Mouse (Mus musculus) mouse trophoblast stem cell (cell line): ENCODE data around the gene Thrb.

Source experiments
- in situ Hi-C, 2 experiments: fragments of 300-500 bp; cut with MseI, MboI; formaldehyde crosslinking; loops; 2 replicates in 1 of 2; 3 replicates in 1 of 2; pipeline ENCODE4 v1.15.1; 2025

Thrb gene

DNA sequence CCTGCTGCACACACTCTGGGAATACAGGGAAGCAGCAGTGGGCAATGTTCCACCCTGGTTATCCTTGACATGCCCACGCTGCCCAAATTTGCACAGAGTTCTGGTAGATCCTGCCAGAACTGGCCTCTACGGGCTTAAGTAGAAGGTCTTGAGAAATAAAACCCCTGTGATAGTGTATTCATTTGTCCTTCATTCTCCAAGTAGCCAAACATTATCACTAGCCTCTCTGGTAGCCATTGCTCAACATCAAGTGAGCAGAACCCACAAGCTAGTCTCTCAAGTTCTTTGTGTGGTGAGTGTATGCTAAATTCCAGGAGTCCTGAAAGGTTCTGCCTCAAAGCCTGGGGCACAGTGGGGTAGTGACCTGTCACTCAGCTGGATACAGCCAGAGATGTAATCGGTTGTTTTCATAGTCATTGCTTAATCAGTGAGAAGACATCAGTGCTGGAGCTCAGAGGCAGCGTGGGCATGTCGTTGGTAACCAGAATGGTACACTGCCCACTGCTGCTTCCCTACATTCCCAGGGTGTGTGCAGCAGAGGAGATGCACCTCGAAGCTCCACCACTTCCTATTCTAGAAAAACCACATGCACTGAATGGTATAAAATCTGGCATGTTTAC, 203.8 kb downstream of the Thrb start:
- in situ Hi-C loops, result no loop called here

DNA sequence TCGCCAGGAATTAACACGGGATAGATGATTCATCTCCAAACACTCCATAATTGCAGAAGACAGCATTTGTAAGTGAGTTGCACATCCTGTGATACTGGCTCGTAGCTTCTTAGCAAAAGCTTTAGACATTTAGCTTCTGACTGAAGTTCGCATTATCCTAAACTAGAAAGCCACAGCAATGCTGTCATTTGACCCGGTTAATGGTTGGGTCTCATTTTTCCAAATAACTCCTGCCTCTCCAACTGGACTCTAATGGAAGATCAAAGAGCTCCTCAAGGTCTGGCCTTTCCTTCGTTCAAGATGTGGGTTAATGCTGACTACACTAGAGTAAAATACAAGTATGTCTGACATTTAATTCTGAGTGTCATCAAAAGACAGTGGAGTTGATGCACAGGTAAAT, 208.3 kb downstream of the Thrb start:
- in situ Hi-C loops, result no loop called here

DNA sequence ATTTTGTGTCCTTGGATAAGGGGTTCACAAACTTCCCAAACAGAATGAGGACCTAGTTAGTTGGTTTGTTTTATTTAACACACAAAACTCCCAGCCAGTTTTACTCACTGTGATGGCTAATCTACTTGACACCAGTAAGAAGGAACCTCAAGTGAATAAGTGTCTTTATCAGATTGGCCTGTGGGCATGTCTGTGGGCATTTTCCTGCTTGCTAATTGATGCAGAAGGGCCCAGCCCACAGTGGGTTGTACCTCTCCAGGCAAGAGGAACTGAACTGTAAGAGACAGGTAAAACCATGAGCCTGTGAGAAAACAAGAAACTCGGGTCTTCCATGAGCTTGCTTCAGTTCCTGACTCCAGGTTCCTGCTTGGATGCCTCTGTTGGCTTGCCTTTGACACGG, 215.9 kb downstream of the Thrb start:
- in situ Hi-C loops, result no loop called here

DNA sequence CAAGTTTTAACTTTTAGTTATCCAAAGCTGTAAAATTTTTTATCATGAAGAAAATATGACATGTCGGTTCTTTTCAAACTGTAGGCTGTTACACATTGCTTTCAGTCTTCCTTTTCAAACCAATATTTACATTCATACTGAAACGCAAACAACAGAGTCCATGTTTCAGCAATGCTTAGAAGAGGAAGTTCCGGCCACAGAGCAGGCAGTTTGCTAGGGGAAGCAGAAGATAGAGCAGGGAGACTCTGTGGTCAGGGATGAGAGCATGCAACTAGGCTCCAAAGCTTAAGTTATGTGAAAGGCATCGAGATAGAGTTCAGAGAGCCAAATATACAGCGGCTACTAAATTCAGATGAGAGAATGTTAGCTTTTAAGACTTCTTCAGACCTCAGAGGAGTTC, 219.4 kb downstream of the Thrb start:
- in situ Hi-C loops, result no loop called here

- in situ Hi-C loops, result no loop called here
These were observed 224.8 kb downstream of the Thrb start for GRCm38 (mm10) chr14:17884884-17885283.

DNA sequence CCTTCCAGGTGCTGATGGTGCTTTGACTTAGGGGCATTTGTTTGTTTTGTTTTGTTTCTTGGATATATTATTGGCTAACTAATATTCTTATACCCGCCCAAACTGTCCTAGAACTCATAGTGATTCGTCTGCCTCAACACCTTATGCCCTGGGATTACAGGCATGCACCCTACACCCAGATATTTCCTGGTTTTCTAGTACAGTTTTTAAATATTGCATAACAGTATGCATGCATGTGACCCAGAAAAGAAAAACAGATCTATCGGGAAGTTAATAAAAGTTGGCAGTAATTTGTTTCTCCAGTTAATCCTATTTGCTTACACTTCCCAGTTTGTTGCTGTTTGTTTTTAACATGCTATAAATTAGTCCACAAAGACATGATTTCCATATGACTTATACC, 225.3 kb downstream of the Thrb start:
- in situ Hi-C loops, result no loop called here

DNA sequence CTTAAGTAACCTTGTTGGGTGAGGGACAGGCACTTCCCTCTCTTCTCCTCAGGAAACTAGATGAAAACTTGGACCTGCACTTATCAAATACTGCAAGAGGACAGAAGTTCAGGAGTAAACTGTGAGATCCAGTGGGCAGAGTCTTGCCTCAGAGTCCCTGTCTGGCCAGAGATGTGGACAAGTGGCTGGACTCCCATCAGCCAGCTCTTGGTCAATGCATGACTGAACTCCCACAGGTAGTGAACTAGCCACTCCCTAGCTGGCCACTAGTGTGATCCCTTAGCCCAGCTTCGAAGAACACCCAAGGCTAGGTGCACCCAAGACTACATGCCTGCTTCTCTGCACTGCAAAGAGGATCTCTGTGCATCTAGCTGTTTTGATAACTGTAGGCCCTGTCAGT, 234.7 kb downstream of the Thrb start:
- in situ Hi-C loops, result no loop called here

GRCm38 (mm10) chr14:17899733-17900413, 239.8 kb downstream of the Thrb start:
- in situ Hi-C loops, result no loop called here

GRCm38 (mm10) chr14:17900414-17900795, 240.3 kb downstream of the Thrb start:
- in situ Hi-C loops, result no loop called here

GRCm38 (mm10) chr14:17902426-17902825, 242.4 kb downstream of the Thrb start:
- in situ Hi-C loops, result no loop called here

DNA sequence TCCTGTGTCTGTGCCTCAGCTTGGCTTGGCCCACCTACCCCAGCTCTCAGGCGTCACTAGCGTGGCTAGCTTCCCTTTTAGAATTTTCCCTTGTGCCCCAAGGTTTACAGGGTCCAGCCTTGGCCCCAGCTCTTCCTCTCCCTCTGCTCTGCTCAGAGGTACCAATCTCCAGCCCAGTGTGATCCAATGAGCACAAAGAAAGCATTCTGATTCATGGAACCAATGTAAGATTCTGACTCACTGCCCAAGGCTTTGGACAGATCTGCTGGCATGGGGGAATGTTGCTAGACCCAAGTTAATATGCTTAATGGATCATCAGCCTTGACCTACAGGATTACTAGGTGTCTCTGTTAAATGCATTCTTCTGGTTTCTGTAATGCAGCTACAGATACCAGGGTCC, 243.1 kb downstream of the Thrb start:
- in situ Hi-C loops, result no loop called here

DNA sequence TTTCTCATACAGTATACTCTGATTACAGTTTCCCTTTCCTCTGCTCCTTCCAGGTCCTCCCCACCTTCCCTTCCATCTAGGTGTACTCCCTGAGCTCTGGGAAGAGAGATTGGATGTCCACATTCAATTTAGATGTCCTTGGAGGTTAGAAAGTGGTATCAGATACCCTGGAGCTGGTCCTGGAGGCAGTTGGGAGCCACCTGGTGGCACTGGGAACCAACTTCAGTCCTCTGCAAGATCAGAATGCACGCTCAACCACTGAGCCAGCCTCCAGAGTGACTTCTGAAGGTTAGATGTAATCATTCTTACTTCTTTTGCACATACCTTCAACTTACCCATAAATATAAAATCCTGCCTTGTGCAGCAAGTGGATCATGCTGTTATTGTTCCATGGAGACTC, 244.5 kb downstream of the Thrb start:
- in situ Hi-C loops, result no loop called here

GRCm38 (mm10) chr14:17905627-17906026, 245.6 kb downstream of the Thrb start:
- in situ Hi-C loops, result no loop called here

- in situ Hi-C loops, result no loop called here
These were observed 246.9 kb downstream of the Thrb start for GRCm38 (mm10) chr14:17906931-17907330.

DNA sequence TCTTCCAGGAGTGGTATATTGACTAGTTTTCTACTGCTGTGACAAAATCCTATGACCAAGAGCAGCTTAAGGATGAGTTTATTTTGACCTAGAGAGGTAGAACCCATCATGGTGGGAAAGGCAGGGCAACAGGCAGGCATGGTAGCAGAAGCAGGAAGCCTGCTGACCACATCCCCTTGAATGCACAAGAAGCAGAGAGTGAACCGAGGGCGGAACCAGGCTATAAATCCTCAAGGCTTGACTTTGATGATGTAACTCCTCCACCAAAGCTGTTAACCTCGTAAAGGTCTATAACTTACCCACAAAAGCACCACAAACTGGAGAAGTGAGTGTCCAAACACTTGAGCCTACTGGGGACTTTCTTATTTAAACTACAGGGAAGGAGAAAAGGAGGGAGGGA, 251.1 kb downstream of the Thrb start:
- in situ Hi-C loops, result no loop called here

DNA sequence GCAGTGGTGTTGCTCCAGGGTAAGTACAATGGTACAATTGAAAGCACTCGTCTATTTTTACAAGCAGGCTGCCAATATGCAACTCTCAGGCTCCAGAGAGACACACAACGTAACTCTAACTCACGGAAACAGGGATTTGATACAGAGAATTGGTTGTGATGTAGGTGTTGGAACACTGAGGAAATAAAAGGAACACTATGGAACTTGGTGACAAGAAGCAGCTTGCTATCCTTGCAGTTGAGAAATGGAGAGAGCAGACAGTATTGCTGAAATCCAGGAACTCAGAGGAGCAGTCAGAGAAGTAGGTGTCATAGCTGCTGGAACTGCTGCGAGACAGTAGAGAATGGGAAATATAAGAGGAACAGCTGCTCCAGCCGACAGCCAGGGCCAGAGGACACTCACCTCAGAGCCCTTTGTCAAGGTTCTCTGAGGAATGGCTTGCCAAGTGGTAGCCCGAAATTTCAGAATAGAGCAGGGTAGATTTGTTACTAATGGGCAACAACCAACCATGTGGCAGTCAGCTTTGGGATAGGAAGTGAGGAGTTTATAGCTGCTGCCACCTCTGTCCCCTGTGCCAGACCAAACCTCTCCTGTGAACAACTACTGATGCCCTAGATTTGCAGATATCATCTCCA, 252.6 kb downstream of the Thrb start:
- in situ Hi-C loops, result no loop called here

- in situ Hi-C loops, result no loop called here
These were observed 255.5 kb downstream of the Thrb start for GRCm38 (mm10) chr14:17915556-17915955.

DNA sequence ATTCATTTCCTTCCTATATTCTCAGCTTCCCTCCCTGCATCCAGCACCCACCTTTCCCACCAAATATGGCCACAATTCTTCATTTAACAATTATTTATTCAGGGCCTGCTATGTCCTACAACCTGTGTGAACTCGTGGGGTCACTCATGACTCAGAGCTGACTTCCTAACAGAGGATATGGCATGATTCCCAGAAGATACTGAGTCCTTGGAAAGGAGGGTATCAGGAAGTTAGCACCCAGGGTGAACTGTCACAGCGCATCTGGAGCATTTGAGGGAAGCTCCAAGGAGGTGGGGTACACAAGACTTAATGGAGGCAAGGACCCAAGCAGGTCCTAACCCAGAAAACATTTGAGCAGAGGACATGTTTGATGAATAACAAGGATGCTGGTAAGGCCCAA, 256.6 kb downstream of the Thrb start:
- in situ Hi-C loops, result no loop called here

- in situ Hi-C loops, result no loop called here
These were observed 257.2 kb downstream of the Thrb start for GRCm38 (mm10) chr14:17917124-17917763.

DNA sequence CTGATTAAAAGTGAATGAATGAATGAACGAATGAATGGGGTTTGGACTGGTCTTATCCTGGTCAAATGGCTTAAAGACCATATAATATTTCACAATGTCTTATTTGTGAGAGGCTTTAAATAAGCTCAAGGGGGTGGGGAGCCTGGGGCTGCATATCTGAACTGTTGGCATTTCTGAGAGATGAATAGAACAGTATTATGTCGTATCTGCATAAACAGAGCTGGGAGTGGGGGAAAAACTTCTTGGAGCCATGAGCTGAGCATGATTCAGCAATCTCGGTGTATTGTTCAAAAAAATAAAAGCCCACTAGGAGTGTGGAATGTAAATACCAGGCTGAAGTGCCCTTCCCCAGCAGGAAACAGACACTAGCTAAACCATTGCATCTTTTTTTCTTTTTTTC, 257.8 kb downstream of the Thrb start:
- in situ Hi-C loops, result no loop called here

DNA sequence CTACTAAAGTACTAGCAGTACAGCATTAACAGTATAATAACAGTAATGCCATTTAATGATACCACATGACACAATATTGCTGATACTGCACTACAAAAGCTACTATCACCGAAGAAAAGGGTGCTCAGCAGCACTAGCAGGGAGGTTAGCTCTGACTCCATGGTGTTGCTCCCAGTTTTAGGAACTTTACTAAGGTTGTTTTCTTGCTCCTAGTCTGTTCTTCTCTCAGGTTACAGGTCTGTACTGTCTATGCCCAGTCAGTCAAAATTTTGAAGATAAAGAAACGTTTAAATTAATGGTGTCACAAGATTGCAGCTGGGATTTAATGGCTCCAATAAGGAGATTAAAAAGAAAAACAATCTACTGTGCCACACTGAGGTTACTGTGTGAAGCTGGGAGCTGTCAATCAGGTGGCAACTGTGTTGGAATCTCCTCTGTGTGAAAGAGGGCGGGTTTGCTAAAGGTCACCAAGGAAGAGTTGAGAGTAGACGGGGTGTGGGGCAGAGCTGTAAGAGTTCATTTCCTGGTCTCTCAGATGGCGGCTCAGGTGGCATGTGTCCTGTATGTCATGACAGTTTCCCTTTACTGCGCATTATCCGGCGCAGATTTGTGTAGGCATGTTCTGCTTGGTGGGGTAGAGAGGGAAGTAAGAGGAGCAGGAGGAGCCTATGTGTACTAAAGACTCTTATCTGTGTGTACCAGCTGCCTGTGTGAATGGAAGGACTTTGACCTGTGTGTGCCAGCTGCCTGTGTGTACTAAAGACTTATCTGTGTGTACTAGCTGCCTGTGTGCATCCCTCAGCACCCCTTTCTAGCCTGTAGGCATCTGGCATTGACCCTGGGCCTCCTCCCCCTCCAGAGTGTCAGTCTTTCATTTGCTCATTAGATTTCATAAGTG, 263.0 kb downstream of the Thrb start:
- in situ Hi-C loops, result no loop called here

DNA sequence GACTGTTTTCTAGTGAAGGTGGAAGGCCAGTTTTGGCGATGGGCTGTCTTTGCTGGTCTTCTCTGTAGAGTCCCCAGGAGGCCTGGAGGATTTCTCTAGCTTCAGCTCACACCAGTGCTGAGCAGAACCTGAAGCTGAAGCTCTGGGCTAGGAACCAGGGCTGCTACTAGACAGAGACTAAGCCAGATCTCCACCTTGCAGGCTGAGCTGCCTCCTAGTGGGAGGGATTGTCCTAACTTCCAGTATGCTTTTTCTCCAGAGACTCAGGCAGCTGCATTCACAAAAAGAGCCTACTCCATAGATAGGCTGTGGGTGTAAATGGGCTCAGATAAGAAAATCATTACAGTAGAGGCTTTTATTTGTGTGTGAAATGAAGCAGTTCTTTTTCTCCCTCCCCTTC, 267.4 kb downstream of the Thrb start:
- in situ Hi-C loops, result no loop called here
